Mouse (Mus musculus) right cerebral cortex, postnatal 4 days (tissue): ENCODE results near the gene Gm21900.
"Not testable (repeated sequence)": the region's sequence is repeated elsewhere in the genome, so short reads cannot be mapped to it uniquely, and the experiment has no call there.

ENCODE experiments used
- DNase-seq: peaks from one replicate; pipeline ENCODE4 v3.0.0-alpha.2; 2022

Gene Gm21900

DNA sequence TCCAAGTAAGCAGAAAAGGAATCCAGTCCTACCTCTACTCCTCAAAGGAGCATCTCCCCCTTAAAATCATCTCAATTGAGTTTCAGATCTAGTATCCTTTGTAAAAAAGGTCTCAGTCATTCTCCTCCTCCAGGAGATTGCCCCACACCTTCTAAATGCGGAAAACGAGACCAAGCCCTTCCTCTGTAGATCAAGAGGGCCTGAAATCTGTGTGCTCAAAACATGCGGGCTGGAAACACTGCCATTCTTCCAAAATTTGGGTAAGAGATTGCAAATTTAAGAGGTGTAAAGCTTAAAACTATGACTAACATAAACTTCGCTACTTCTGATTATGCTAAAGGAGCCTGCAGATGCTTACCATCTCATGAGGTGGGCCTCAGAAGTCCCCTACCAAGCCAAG is at the start of gene Gm21900:
Gene Gm21900 (plus strand): TSS at position 301 of the 400 bp plus-strand sequence.
- not testable (repeated sequence) for DNase-seq

DNA sequence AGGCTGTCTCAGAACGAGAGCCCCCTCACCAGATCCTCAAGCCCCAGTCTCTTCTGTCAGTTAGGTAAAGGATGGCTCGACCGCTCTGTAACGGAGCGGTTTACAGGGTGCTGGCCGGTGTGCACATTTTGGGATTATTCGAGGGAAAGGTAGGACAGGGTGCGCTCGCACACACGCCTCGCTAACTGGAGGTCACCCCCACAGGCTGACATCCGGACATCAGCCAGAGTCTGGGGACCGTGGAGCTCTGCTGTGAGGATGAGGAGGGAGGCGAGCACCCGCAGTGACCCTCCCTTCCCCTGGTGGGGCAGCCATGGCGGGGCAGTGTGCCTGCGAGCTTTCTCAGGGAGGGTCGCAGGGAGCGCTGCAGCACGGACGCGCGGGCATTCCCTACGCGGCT is 27.4 kb downstream of the Gm21900 start:
- DNase-seq: peak; percentile 1
